Mouse (Mus musculus): ENCODE measurements around the gene Grk2. TPM values are rescaled to one million over a fixed set of nuclear protein-coding genes. Genes with fewer than 3 reads are reported as not detected.
A peak's percentile ranks its signal among the peaks of the same experiment; 100 is the strongest.

Grk2 gene
- polyA plus RNA-seq, 1 experiment from 2014 or later = 13.7 TPM

- Histone ChIP-seq H3K9ac (ENCODE audit: low read length) (no peak overlapping the region), H3K27me3 (ENCODE audit: control insufficient read depth, insufficient read depth, low read depth, low read length) (no peaks in the 10 kb centered on the region), H3K36me3 (ENCODE audit: control insufficient read depth, insufficient read depth, low read length) (peaks cover 53% of the 10 kb centered on the region), H3K4me3 (ENCODE audit: low read length) (no peak overlapping the region), H3K27ac (ENCODE audit: low read length) (no peak overlapping the region), H3K9me3 (ENCODE audit: control insufficient read depth, low read length) (no peaks in the 10 kb centered on the region), H3K4me2 (ENCODE audit: low read depth, low read length) (no peak overlapping the region), H3K4me1 (replicated peaks; ENCODE audit: control insufficient read depth, insufficient read depth, low read length) (peaks cover 13% of the 10 kb centered on the region)
- ATAC-seq (ENCODE audit: low read depth) = no peak
- WGBS = 91% methylated on average over 8 of the region's 8 CpGs
Observed at GRCm38 (mm10) chr19:4328737-4329304, 22.8 kb upstream of the Grk2 start.

GRCm38 (mm10) chr19:4326881-4327280, 20.9 kb upstream of the Grk2 start:
- Histone ChIP-seq H3K9ac (ENCODE audit: low read length) (no peak overlapping the region), H3K4me2 (ENCODE audit: low read depth, low read length) (no peak overlapping the region), H3K27me3 (ENCODE audit: control insufficient read depth, insufficient read depth, low read depth, low read length) (no peaks in the 10 kb centered on the region), H3K4me3 (ENCODE audit: low read length) (no peak overlapping the region), H3K36me3 (ENCODE audit: control insufficient read depth, insufficient read depth, low read length) (peaks cover 60% of the 10 kb centered on the region), H3K27ac (ENCODE audit: low read length) (no peak overlapping the region), H3K4me1 (replicated peaks; ENCODE audit: control insufficient read depth, insufficient read depth, low read length) (peaks cover 4% of the 10 kb centered on the region), H3K9me3 (ENCODE audit: control insufficient read depth, low read length) (no peaks in the 10 kb centered on the region)
- 84% methylated on average over 1 of the region's 1 CpGs for WGBS
- ATAC-seq (ENCODE audit: low read depth) = no peak

DNA sequence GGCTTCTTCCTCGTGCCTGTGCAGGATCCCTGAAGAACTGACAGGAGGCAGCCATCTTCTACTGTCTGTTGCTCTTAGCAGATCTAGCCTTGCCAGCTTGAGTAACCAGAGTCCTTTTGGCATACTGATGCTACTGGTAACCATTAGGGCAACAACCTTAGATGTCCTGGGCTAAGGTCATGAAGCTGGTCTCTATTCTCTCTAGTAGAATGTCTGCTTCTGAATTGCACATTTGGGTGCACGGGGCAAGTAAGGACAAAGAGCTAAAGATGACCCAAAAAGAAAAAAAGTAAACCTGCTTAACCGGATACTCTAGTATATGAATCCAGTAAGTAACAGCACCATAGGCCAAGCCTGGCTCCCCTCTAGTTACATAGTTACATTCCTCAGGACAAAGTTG, 20.1 kb upstream of the Grk2 start:
- H3K4me3 ChIP-seq (ENCODE audit: low read length) = no peak overlapping the region
- H3K4me2 ChIP-seq (ENCODE audit: low read depth, low read length) = no peak overlapping the region
- no peak overlapping the region for H3K9ac ChIP-seq (ENCODE audit: low read length)
- peaks cover 66% of the 10 kb centered on the region for H3K36me3 ChIP-seq (ENCODE audit: control insufficient read depth, insufficient read depth, low read length)
- no peak overlapping the region for H3K27ac ChIP-seq (ENCODE audit: low read length)
- WGBS = 74% methylated on average over 3 of the region's 3 CpGs
- no peaks in the 10 kb centered on the region for H3K4me1 ChIP-seq (replicated peaks; ENCODE audit: control insufficient read depth, insufficient read depth, low read length)
- no peak for ATAC-seq (ENCODE audit: low read depth)
- H3K27me3 ChIP-seq (ENCODE audit: control insufficient read depth, insufficient read depth, low read depth, low read length) = no peaks in the 10 kb centered on the region
- no peaks in the 10 kb centered on the region for H3K9me3 ChIP-seq (ENCODE audit: control insufficient read depth, low read length)

DNA sequence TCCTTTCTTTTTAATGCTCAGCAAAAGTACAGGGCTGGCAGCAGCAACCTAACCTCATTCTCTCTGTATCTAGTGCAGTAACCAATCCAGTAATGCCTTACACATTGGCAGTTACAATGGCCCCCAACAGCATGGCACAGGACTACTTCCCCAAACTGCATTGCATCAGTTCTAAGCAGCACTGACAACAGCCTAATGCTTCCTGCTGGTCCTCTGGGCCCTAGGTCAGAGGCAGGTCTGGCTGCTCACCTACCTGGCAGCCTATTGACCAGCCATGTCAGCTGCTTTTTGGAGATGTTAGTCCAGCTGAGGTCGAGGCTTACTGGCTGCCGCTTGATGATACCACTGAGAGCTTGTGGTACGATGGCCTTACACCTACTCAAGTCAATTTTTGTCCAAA, 16.1 kb upstream of the Grk2 start:
- Histone ChIP-seq H3K9ac (ENCODE audit: low read length) (no peak overlapping the region), H3K4me2 (ENCODE audit: low read depth, low read length) (no peak overlapping the region), H3K9me3 (ENCODE audit: control insufficient read depth, low read length) (no peaks in the 10 kb centered on the region), H3K27me3 (ENCODE audit: control insufficient read depth, insufficient read depth, low read depth, low read length) (no peaks in the 10 kb centered on the region), H3K4me3 (ENCODE audit: low read length) (no peak overlapping the region), H3K36me3 (ENCODE audit: control insufficient read depth, insufficient read depth, low read length) (peaks cover 75% of the 10 kb centered on the region), H3K27ac (ENCODE audit: low read length) (no peak overlapping the region), H3K4me1 (replicated peaks; ENCODE audit: control insufficient read depth, insufficient read depth, low read length) (no peaks in the 10 kb centered on the region)
- no peak for ATAC-seq (ENCODE audit: low read depth)
- 87% methylated on average over 3 of the region's 3 CpGs for whole genome bisulfite sequencing

DNA sequence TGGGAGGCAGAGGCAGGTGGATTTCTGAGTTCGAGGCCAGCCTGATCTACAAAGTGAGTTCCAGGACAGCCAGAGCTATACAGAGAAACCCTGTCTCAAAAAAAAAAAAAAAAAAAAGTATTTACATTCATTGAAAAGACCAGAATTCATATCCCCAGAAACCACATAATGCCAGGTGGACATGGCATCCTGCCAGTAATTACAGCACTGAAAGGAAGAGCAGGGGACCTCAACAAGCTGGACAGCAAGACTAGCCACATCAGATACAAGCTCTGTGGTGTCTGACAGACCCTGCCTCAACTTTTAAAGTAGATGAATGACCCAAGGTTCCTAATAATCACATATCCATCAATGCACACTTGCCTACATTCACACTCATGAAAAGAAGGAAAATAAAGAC, 15.6 kb upstream of the Grk2 start:
- Histone ChIP-seq H3K4me3 (ENCODE audit: low read length) (no peak overlapping the region), H3K9me3 (ENCODE audit: control insufficient read depth, low read length) (no peaks in the 10 kb centered on the region), H3K27me3 (ENCODE audit: control insufficient read depth, insufficient read depth, low read depth, low read length) (no peaks in the 10 kb centered on the region), H3K27ac (ENCODE audit: low read length) (no peak overlapping the region), H3K4me1 (replicated peaks; ENCODE audit: control insufficient read depth, insufficient read depth, low read length) (no peaks in the 10 kb centered on the region), H3K4me2 (ENCODE audit: low read depth, low read length) (no peak overlapping the region), H3K9ac (ENCODE audit: low read length) (no peak overlapping the region), H3K36me3 (ENCODE audit: control insufficient read depth, insufficient read depth, low read length) (peaks cover 73% of the 10 kb centered on the region)
- no peak for ATAC-seq (ENCODE audit: low read depth)
- 70% methylated on average over 1 of the region's 1 CpGs for WGBS

- no peaks in the 10 kb centered on the region for H3K27me3 ChIP-seq (ENCODE audit: control insufficient read depth, insufficient read depth, low read depth, low read length)
- WGBS = 62% methylated on average over 4 of the region's 4 CpGs
- H3K9me3 ChIP-seq (ENCODE audit: control insufficient read depth, low read length) = no peaks in the 10 kb centered on the region
- no peak overlapping the region for H3K4me2 ChIP-seq (ENCODE audit: low read depth, low read length)
- no peak overlapping the region for H3K9ac ChIP-seq (ENCODE audit: low read length)
- H3K27ac ChIP-seq (ENCODE audit: low read length) = no peak overlapping the region
- ATAC-seq (ENCODE audit: low read depth) = no peak
- H3K4me3 ChIP-seq (ENCODE audit: low read length) = no peak overlapping the region
- H3K36me3 ChIP-seq (ENCODE audit: control insufficient read depth, insufficient read depth, low read length) = peaks cover 65% of the 10 kb centered on the region
- no peaks in the 10 kb centered on the region for H3K4me1 ChIP-seq (replicated peaks; ENCODE audit: control insufficient read depth, insufficient read depth, low read length)
Observed at GRCm38 (mm10) chr19:4319272-4319671, 13.2 kb upstream of the Grk2 start.

- Histone ChIP-seq H3K4me2 (ENCODE audit: low read depth, low read length) (no peak overlapping the region), H3K27me3 (ENCODE audit: control insufficient read depth, insufficient read depth, low read depth, low read length) (no peaks in the 10 kb centered on the region), H3K4me3 (ENCODE audit: low read length) (no peak overlapping the region), H3K27ac (ENCODE audit: low read length) (no peak overlapping the region), H3K9ac (ENCODE audit: low read length) (no peak overlapping the region), H3K4me1 (replicated peaks; ENCODE audit: control insufficient read depth, insufficient read depth, low read length) (no peaks in the 10 kb centered on the region), H3K36me3 (ENCODE audit: control insufficient read depth, insufficient read depth, low read length) (peaks cover 57% of the 10 kb centered on the region), H3K9me3 (ENCODE audit: control insufficient read depth, low read length) (no peaks in the 10 kb centered on the region)
- no peak for ATAC-seq (ENCODE audit: low read depth)
- 80% methylated on average over 3 of the region's 3 CpGs for whole genome bisulfite sequencing
Observed at GRCm38 (mm10) chr19:4317181-4317580, 11.2 kb upstream of the Grk2 start.

GRCm38 (mm10) chr19:4315223-4315944, 9.4 kb upstream of the Grk2 start:
- Histone ChIP-seq H3K36me3 (ENCODE audit: control insufficient read depth, insufficient read depth, low read length) (peaks cover 41% of the 10 kb centered on the region), H3K4me3 (ENCODE audit: low read length) (no peak overlapping the region), H3K4me1 (replicated peaks; ENCODE audit: control insufficient read depth, insufficient read depth, low read length) (no peaks in the 10 kb centered on the region), H3K27ac (ENCODE audit: low read length) (no peak overlapping the region), H3K27me3 (ENCODE audit: control insufficient read depth, insufficient read depth, low read depth, low read length) (no peaks in the 10 kb centered on the region), H3K9ac (ENCODE audit: low read length) (no peak overlapping the region), H3K9me3 (ENCODE audit: control insufficient read depth, low read length) (no peaks in the 10 kb centered on the region), H3K4me2 (ENCODE audit: low read depth, low read length) (no peak overlapping the region)
- ATAC-seq (ENCODE audit: low read depth) = 0 out of 2 replicates have a peak, but pooled peaks have one; percentile 42
- WGBS = 63% methylated on average over 6 of the region's 6 CpGs

GRCm38 (mm10) chr19:4309776-4310185, 3.8 kb upstream of the Grk2 start:
- Histone ChIP-seq H3K27me3 (ENCODE audit: control insufficient read depth, insufficient read depth, low read depth, low read length) (no peaks in the 10 kb centered on the region), H3K4me3 (ENCODE audit: low read length) (no peak overlapping the region), H3K36me3 (ENCODE audit: control insufficient read depth, insufficient read depth, low read length) (no peaks in the 10 kb centered on the region; the same call in 1 of the 2 replicates), H3K9me3 (ENCODE audit: control insufficient read depth, low read length) (no peaks in the 10 kb centered on the region), H3K27ac (ENCODE audit: low read length) (no peak overlapping the region), H3K4me1 (replicated peaks; ENCODE audit: control insufficient read depth, insufficient read depth, low read length) (peaks cover 7% of the 10 kb centered on the region), H3K4me2 (ENCODE audit: low read depth, low read length) (no peak overlapping the region), H3K9ac (ENCODE audit: low read length) (no peak overlapping the region)
- no peak; the same call in 1 of the 2 replicates for ATAC-seq (ENCODE audit: low read depth)

All from lung, embryonic 16.5 days (tissue).